In the genomic region with DNA sequence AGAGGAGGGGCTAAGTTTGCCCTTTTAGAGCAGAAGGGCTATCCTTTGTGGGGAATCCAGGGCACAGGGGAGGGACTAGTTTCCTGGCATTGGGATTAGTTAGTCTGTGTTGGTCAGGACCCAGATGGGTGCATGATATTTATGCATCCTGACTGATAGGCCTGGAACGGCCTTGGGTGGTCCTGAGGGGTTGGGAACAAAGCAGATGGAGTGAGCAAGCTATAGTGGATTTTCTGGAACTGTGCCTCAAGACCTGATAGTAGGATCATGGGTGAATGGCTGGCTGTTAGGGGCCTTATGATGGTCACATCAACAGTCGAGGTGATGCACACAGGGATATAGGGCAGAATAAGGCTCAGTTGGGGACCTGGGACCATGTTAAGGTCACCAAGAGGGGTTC, we compare ENCODE assay signal across 18 mouse cellular contexts. TPM values are rescaled to one million over a fixed set of nuclear protein-coding genes. Genes with fewer than 3 reads are reported as not detected.
A peak's percentile ranks its signal among the peaks of the same experiment; 100 is the strongest.
DNase-seq lines count a peak whose midpoint lies in the region; ATAC-seq lines count a peak whose summit lies in the region.
"Had no signal": no experiment of that assay in that cellular context is flagged by ENCODE, and none has a peak within 500 bp of the region (broad histone marks: within the 10 kb centered on the region; RNA-seq: fewer than 3 reads in every experiment).

No protein-coding gene starts in this region.

- no peak for ATAC-seq in hindbrain, embryonic 15.5 days (ENCODE audit: low FRiP score, low read depth)
- ATAC-seq in hindbrain, embryonic 11.5 days (ENCODE audit: low FRiP score), result no peak

- no peaks in the 10 kb centered on the region for H3K27me3 ChIP-seq in hindbrain, embryonic 15.5 days
- no peaks in the 10 kb centered on the region for H3K27me3 ChIP-seq in hindbrain, embryonic 11.5 days (ENCODE audit: control insufficient read depth, insufficient read depth, low read length)
- H3K27me3 ChIP-seq: embryonic facial prominence, embryonic 12.5 days; kidney, embryonic 15.5 days had no signal

- peak overlapping the region; percentile 39; the same call in 1 of the 2 replicates for H3K27ac ChIP-seq in hindbrain, embryonic 15.5 days (replicated peaks)
- H3K27ac ChIP-seq in hindbrain, embryonic 11.5 days (ENCODE audit: low read depth, low read length), result no peak overlapping the region
- H3K27ac ChIP-seq: embryonic facial prominence, embryonic 12.5 days; forebrain, embryonic 10.5 days; kidney, embryonic 15.5 days; lung, embryonic 15.5 days had no signal

- peaks cover 54% of the 10 kb centered on the region for H3K4me1 ChIP-seq in hindbrain, embryonic 15.5 days (replicated peaks)
- no peaks in the 10 kb centered on the region for H3K4me1 ChIP-seq in hindbrain, embryonic 11.5 days (replicated peaks; ENCODE audit: control insufficient read depth, insufficient read depth, low read length)
- H3K4me1 ChIP-seq: embryonic facial prominence, embryonic 12.5 days; lung, embryonic 15.5 days had no signal

- no peak for DNase-seq in hindbrain, embryonic 11.5 days (ENCODE audit: low spot score)
- DNase-seq in right cerebral cortex, postnatal 10 days (ENCODE audit: low spot score in 2 of 2), result peak; percentile 20
- no peak for DNase-seq in right cerebral cortex, adult 18-20 months
- DNase-seq in cerebellum, postnatal 14 days, result peak; percentile 56 to 66
- peak; percentile 61 for DNase-seq in retina, embryonic 14.5 days (ENCODE audit: low spot score)
- DNase-seq in adrenal gland, postnatal 36 days, result no peak
- DNase-seq: heart, postnatal 4 days had no signal

- no peak overlapping the region for H3K4me2 ChIP-seq in hindbrain, embryonic 15.5 days
- no peak overlapping the region for H3K4me2 ChIP-seq in hindbrain, embryonic 11.5 days (replicated peaks; ENCODE audit: low read depth, low read length)
- H3K4me2 ChIP-seq: embryonic facial prominence, embryonic 12.5 days; kidney, embryonic 15.5 days; lung, embryonic 15.5 days had no signal

- no peaks in the 10 kb centered on the region for H3K36me3 ChIP-seq in hindbrain, embryonic 15.5 days
- H3K36me3 ChIP-seq in hindbrain, embryonic 11.5 days (ENCODE audit: control insufficient read depth, insufficient read depth, low read length), result no peaks in the 10 kb centered on the region
- H3K36me3 ChIP-seq: embryonic facial prominence, embryonic 12.5 days; forebrain, embryonic 10.5 days; G1E; kidney, embryonic 15.5 days; lung, embryonic 15.5 days had no signal

- H3K9me3 ChIP-seq in hindbrain, embryonic 15.5 days, result no peaks in the 10 kb centered on the region
- H3K9me3 ChIP-seq in hindbrain, embryonic 11.5 days (ENCODE audit: control insufficient read depth, low read length), result no peaks in the 10 kb centered on the region
- H3K9me3 ChIP-seq: embryonic facial prominence, embryonic 12.5 days; forebrain, embryonic 10.5 days; kidney, embryonic 15.5 days; lung, embryonic 15.5 days had no signal

- no peak overlapping the region for H3K4me3 ChIP-seq in hindbrain, embryonic 15.5 days
- no peak overlapping the region for H3K4me3 ChIP-seq in hindbrain, embryonic 11.5 days (ENCODE audit: low read depth, low read length)
- H3K4me3 ChIP-seq: embryonic facial prominence, embryonic 12.5 days; forebrain, embryonic 10.5 days; kidney, embryonic 15.5 days; lung, embryonic 15.5 days had no signal

- 54% methylated on average over 2 of the region's 2 CpGs for WGBS in hindbrain, embryonic 15.5 days
- WGBS in hindbrain, embryonic 11.5 days, result 84% methylated on average over 2 of the region's 2 CpGs

- no peak overlapping the region for H3K9ac ChIP-seq in hindbrain, embryonic 15.5 days
- no peak overlapping the region for H3K9ac ChIP-seq in hindbrain, embryonic 11.5 days (ENCODE audit: low read depth, low read length)
- H3K9ac ChIP-seq: embryonic facial prominence, embryonic 12.5 days; kidney, embryonic 15.5 days; lung, embryonic 15.5 days had no signal

RNA-seq across cellular contexts. Expression of gene Apba2, which starts 8.4 kb away (rescaled TPM):
- polyA plus RNA-seq in hindbrain, embryonic 15.5 days (2015; fragmentation: Nextera tagmentation; extraction: Ambion mirVana), result 158 and 175 TPM in 2 replicates
- 67.0 and 76.6 TPM in 2 replicates for polyA plus RNA-seq in hindbrain, embryonic 11.5 days (2014; fragmentation: Nextera tagmentation; extraction: Ambion mirVana)
- total RNA-seq in adrenal gland, postnatal 36 days (2021), result under 1 TPM; 0.33 TPM
- total RNA-seq: gastrocnemius, adult 18-20 months; liver, adult 2 months; megakaryocyte-erythroid progenitor cell, adult 5-6 weeks; neutrophil, adult 5-6 weeks had no signal
- polyA plus RNA-seq: C2C12, G1E had no signal

Comparison
In these comparisons a context has a peak if more than half of its experiments do, and no peak if none do; other contexts are left out.
1. DNase-seq: peak in right cerebral cortex, postnatal 10 days (2 of 2), cerebellum, postnatal 14 days (2 of 2) and retina, embryonic 14.5 days (single experiment); none in hindbrain, embryonic 11.5 days (single experiment), right cerebral cortex, adult 18-20 months (single experiment) and adrenal gland, postnatal 36 days (0 of 2).